Mouse (Mus musculus) c-Kit-positive CD71-negative TER-119-negative erythroid progenitor cells, embryonic 14.5 days (primary cell): ENCODE data around the gene Psma5.

Experiments used
- DNase-seq: peaks from one replicate; pipeline ENCODE4 v3.0.0-alpha.2; 2013; ENCODE audit warnings: low read depth

Psma5 gene

GRCm38 (mm10) chr3:108306387-108306786, 49.7 kb downstream of the Psma5 start:
- no peak for DNase-seq

GRCm38 (mm10) chr3:108307485-108307884, 50.8 kb downstream of the Psma5 start:
- DNase-seq, result no peak

GRCm38 (mm10) chr3:108310921-108311341, 54.2 kb downstream of the Psma5 start:
- DNase-seq, result no peak

- DNase-seq, result no peak
Observed at GRCm38 (mm10) chr3:108311688-108312087, 55.0 kb downstream of the Psma5 start.

- no peak for DNase-seq
Observed at GRCm38 (mm10) chr3:108312414-108312813, 55.7 kb downstream of the Psma5 start.

- DNase-seq, result no peak
Observed at GRCm38 (mm10) chr3:108313138-108313537, 56.4 kb downstream of the Psma5 start.

GRCm38 (mm10) chr3:108314038-108314675, 57.4 kb downstream of the Psma5 start:
- no peak for DNase-seq

GRCm38 (mm10) chr3:108318517-108318916, 61.8 kb downstream of the Psma5 start:
- DNase-seq, result no peak

- no peak for DNase-seq
Observed at GRCm38 (mm10) chr3:108321671-108322070, 64.9 kb downstream of the Psma5 start.

- no peak for DNase-seq
Observed at GRCm38 (mm10) chr3:108322136-108322535, 65.4 kb downstream of the Psma5 start.

GRCm38 (mm10) chr3:108322962-108323361, 66.2 kb downstream of the Psma5 start:
- no peak for DNase-seq

GRCm38 (mm10) chr3:108324837-108325236, 68.1 kb downstream of the Psma5 start:
- no peak for DNase-seq

- no peak for DNase-seq
Observed at GRCm38 (mm10) chr3:108325521-108325920, 68.8 kb downstream of the Psma5 start.

- no peak for DNase-seq
Observed at GRCm38 (mm10) chr3:108327275-108327674, 70.5 kb downstream of the Psma5 start.

- DNase-seq, result no peak
Observed at GRCm38 (mm10) chr3:108327916-108328315, 71.2 kb downstream of the Psma5 start.

- DNase-seq, result no peak
Observed at GRCm38 (mm10) chr3:108328441-108328841, 71.7 kb downstream of the Psma5 start.
